14 mouse cellular contexts compared by ENCODE assay signal in genomic region chr12:65680335-65680734, GRCm38 (mm10).
"Had no signal": no experiment of that assay in that cellular context is flagged by ENCODE, and none has a peak within 500 bp of the region (broad histone marks: within the 10 kb centered on the region; RNA-seq: fewer than 3 reads in every experiment).

No protein-coding gene starts in this region.

- DNase-seq: forebrain, postnatal 0 days; gastrocnemius, postnatal 14 days; gastrocnemius, postnatal 36 days; heart, adult 11 months; heart, adult 2 months; heart, postnatal 14 days; heart, postnatal 36 days; kidney, adult 11 months; kidney, adult 2 months; kidney, adult 9 months; kidney, postnatal 14 days; kidney, postnatal 36 days; liver; liver, embryonic 13.5 days had no signal
